Mouse (Mus musculus) thymus, adult 2 months (tissue): ENCODE results near the gene Dmbx1.

Experiments used
- CTCF ChIP-seq: fragments of 200-500 bp; IDR thresholded peaks from 2 replicates; pipeline ENCODE4 v1.5.1; 2012; ENCODE audit warnings: mild to moderate bottlenecking, control low read depth, low read length, moderate library complexity, borderline replicate concordance; ENCODE audit not compliant: control insufficient read depth, poor library complexity, insufficient read depth; ENCODE audit errors: extremely low read depth
- POLR2A ChIP-seq: fragments of 200-500 bp; IDR thresholded peaks from 2 replicates; pipeline ENCODE4 v1.6.1; 2012; ENCODE audit warnings: mild to moderate bottlenecking, low read length, control low read depth, moderate library complexity; ENCODE audit not compliant: control insufficient read depth, poor library complexity, insufficient read depth; ENCODE audit errors: extremely low read depth

GRCm38 (mm10) chr4:115955494-115955775 is 15.7 kb upstream of the Dmbx1 start:
- no peak for TF ChIP-seq CTCF
- TF ChIP-seq POLR2A: no peak
